Mouse (Mus musculus) kidney, embryonic 16.5 days (tissue): ENCODE measurements at regions not wholly inside any gene's neighbourhood (a gene's known extent, or its start where the extent isn't known, plus 50 kb on each side); places are given as distances from the start of the nearest gene placed in this dataset.

ENCODE experiments used
- ATAC-seq: fragments of 200-750 bp; cut with Nextera tagmentation; 2 replicates; pipeline ENCODE4 v1.8.0; 2017; ENCODE audit warnings: moderate TSS enrichment; ENCODE audit not compliant: low FRiP score, low TSS enrichment
- H3K27ac ChIP-seq: fragments of 300-500 bp; sonication (generic); 2 replicates; pipeline ENCODE4 v1.5.1; 2014; ENCODE audit warnings: low read length
- H3K27me3 ChIP-seq: fragments of 300-500 bp; sonication (generic); 2 replicates; pipeline ENCODE4 v1.6.1; 2014; ENCODE audit warnings: low read length, control low read depth, mixed read lengths; ENCODE audit not compliant: insufficient read depth
- H3K36me3 ChIP-seq: fragments of 300-500 bp; sonication (generic); 2 replicates; pipeline ENCODE4 v1.6.1; 2014; ENCODE audit warnings: low read length, control low read depth, mixed read lengths; ENCODE audit not compliant: insufficient read depth
- H3K4me1 ChIP-seq: fragments of 300-500 bp; sonication (generic); 2 replicates; pipeline ENCODE4 v1.6.1; 2014; ENCODE audit warnings: low read length, control low read depth, mixed read lengths; ENCODE audit not compliant: insufficient read depth
- H3K4me2 ChIP-seq: fragments of 300-500 bp; sonication (generic); replicated peaks from 2 replicates; pipeline ENCODE4 v1.6.1; 2014; ENCODE audit warnings: low read depth, low read length
- H3K4me3 ChIP-seq: fragments of 300-500 bp; sonication (generic); 2 replicates; pipeline ENCODE4 v1.5.1; 2014; ENCODE audit warnings: mild to moderate bottlenecking, low read length
- H3K9ac ChIP-seq: fragments of 300-500 bp; sonication (generic); replicated peaks from 2 replicates; pipeline ENCODE4 v1.6.1; 2014; ENCODE audit warnings: low read length
- H3K9me3 ChIP-seq: fragments of 300-500 bp; sonication (generic); 2 replicates; pipeline ENCODE4 v1.6.1; 2016; ENCODE audit warnings: low read length, control low read depth
- WGBS: fragments of 180-500 bp; shearing (Covaris S2); extraction: QIAGEN DNeasy Blood & Tissue Kit; methylation state at CpG from one replicate; pipeline ENCODE4 v1.1.7; 2014; 5-methylcytosine and 5-hydroxymethylcytosine counted together

GRCm38 (mm10) chr19:54948359-54949127, 178.5 kb downstream of the Gpam start:
- no peak overlapping the region for H3K9ac ChIP-seq
- no peaks in the 10 kb centered on the region for H3K36me3 ChIP-seq
- no peaks in the 10 kb centered on the region for H3K4me1 ChIP-seq
- no peak overlapping the region for H3K4me3 ChIP-seq
- WGBS = 64% methylated on average over 7 of the region's 7 CpGs
- no peaks in the 10 kb centered on the region for H3K9me3 ChIP-seq
- no peaks in the 10 kb centered on the region for H3K27me3 ChIP-seq
- H3K27ac ChIP-seq = no peak overlapping the region
- no peak overlapping the region for H3K4me2 ChIP-seq
- ATAC-seq = no peak

GRCm38 (mm10) chr19:54947583-54947982, 179.5 kb downstream of the Gpam start:
- H3K27me3 ChIP-seq = no peaks in the 10 kb centered on the region
- no peaks in the 10 kb centered on the region for H3K36me3 ChIP-seq
- no peak overlapping the region for H3K4me2 ChIP-seq
- H3K9ac ChIP-seq = no peak overlapping the region
- no peak overlapping the region for H3K27ac ChIP-seq
- WGBS = 96% methylated on average over 3 of the region's 3 CpGs
- no peaks in the 10 kb centered on the region for H3K4me1 ChIP-seq
- no peak for ATAC-seq
- no peaks in the 10 kb centered on the region for H3K9me3 ChIP-seq
- no peak overlapping the region for H3K4me3 ChIP-seq

- H3K9me3 ChIP-seq = no peaks in the 10 kb centered on the region
- H3K27me3 ChIP-seq = no peaks in the 10 kb centered on the region
- no peak overlapping the region for H3K9ac ChIP-seq
- no peaks in the 10 kb centered on the region for H3K36me3 ChIP-seq
- H3K4me1 ChIP-seq = no peaks in the 10 kb centered on the region
- no peak overlapping the region for H3K4me2 ChIP-seq
- H3K4me3 ChIP-seq = no peak overlapping the region
- H3K27ac ChIP-seq = no peak overlapping the region
- WGBS = 60% methylated on average over 5 of the region's 5 CpGs
- no peak for ATAC-seq
Observed at GRCm38 (mm10) chr19:54932579-54932978, 194.5 kb downstream of the Gpam start.

GRCm38 (mm10) chr19:54925888-54926287, 201.2 kb downstream of the Gpam start:
- 82% methylated on average over 4 of the region's 4 CpGs for WGBS
- H3K9ac ChIP-seq = no peak overlapping the region
- no peak overlapping the region for H3K4me3 ChIP-seq
- no peak overlapping the region for H3K27ac ChIP-seq
- no peaks in the 10 kb centered on the region for H3K4me1 ChIP-seq
- no peak overlapping the region for H3K4me2 ChIP-seq
- ATAC-seq = no peak
- no peaks in the 10 kb centered on the region for H3K9me3 ChIP-seq
- H3K36me3 ChIP-seq = no peaks in the 10 kb centered on the region
- no peaks in the 10 kb centered on the region for H3K27me3 ChIP-seq

DNA sequence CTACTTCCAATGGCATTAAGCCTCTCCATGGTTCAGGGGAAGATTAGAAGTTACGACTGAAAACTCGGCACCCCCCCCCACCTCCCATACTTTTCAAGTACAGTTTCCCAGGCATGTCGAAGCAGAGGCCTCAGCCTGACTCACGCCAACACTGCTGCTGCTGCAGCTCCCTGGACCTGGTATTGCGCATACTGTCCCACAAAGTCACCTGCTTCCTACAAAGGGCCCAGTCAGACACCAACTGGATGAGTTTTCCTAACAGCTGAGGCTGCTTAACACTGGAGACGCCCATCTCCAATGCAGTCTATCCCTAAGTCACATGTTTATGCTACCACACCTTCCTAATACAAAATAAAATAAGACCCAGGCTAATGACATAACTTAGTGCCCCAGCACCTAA, 207.4 kb downstream of the Gpam start:
- WGBS = 84% methylated on average over 6 of the region's 6 CpGs
- H3K4me2 ChIP-seq = no peak overlapping the region

DNA sequence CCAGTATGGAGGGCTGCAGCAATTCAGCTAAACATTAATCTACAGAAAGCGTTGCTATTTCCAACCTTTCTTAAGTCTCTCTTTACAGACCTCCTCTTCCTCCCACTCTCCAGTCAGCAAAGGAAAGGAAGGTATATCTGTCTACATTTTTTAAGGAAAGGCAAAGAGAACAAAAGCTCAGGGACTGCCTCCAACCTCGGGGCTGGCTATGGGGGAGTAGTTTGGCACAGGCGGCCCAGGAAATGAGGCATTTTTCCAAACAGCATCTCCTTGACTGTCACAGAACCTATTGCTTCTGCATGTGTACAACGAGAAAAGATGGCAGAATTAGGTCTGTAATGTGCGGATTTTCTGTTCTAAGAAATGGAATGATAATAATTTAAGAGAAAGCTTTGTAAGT, 233.4 kb downstream of the Gpam start:
- 71% methylated on average over 5 of the region's 5 CpGs for WGBS
- no peak for ATAC-seq
- no peaks in the 10 kb centered on the region for H3K4me1 ChIP-seq

More for the DNA sequence above, 207.4 kb downstream of the Gpam start:
- H3K36me3 ChIP-seq = no peaks in the 10 kb centered on the region
- no peak overlapping the region for H3K4me3 ChIP-seq
- no peak for ATAC-seq
- no peak overlapping the region for H3K27ac ChIP-seq
- H3K9me3 ChIP-seq = no peaks in the 10 kb centered on the region
- no peaks in the 10 kb centered on the region for H3K27me3 ChIP-seq
- no peaks in the 10 kb centered on the region for H3K4me1 ChIP-seq
- H3K9ac ChIP-seq = no peak overlapping the region

GRCm38 (mm10) chr19:54867078-54867477, 260.0 kb downstream of the Gpam start:
- 87% methylated on average over 4 of the region's 4 CpGs for WGBS

More for the DNA sequence above, 233.4 kb downstream of the Gpam start:
- Histone ChIP-seq H3K27ac (no peak overlapping the region), H3K9ac (no peak overlapping the region), H3K4me3 (no peak overlapping the region), H3K36me3 (no peaks in the 10 kb centered on the region), H3K4me2 (no peak overlapping the region), H3K27me3 (no peaks in the 10 kb centered on the region), H3K9me3 (no peaks in the 10 kb centered on the region)

GRCm38 (mm10) chr19:54855190-54855589, 271.8 kb downstream of the Gpam start:
- Histone ChIP-seq H3K9me3 (no peaks in the 10 kb centered on the region), H3K9ac (no peak overlapping the region), H3K36me3 (no peaks in the 10 kb centered on the region), H3K4me2 (no peak overlapping the region), H3K27me3 (no peaks in the 10 kb centered on the region), H3K27ac (no peak overlapping the region), H3K4me3 (no peak overlapping the region), H3K4me1 (no peaks in the 10 kb centered on the region)
- WGBS = 91% methylated on average over 2 of the region's 2 CpGs
- ATAC-seq = no peak

More at GRCm38 (mm10) chr19:54867078-54867477, 260.0 kb downstream of the Gpam start:
- H3K9ac ChIP-seq = no peak overlapping the region
- H3K4me2 ChIP-seq = no peak overlapping the region
- no peaks in the 10 kb centered on the region for H3K4me1 ChIP-seq
- no peak for ATAC-seq
- no peaks in the 10 kb centered on the region for H3K36me3 ChIP-seq
- no peaks in the 10 kb centered on the region for H3K9me3 ChIP-seq
- no peak overlapping the region for H3K4me3 ChIP-seq
- H3K27ac ChIP-seq = no peak overlapping the region
- no peaks in the 10 kb centered on the region for H3K27me3 ChIP-seq

DNA sequence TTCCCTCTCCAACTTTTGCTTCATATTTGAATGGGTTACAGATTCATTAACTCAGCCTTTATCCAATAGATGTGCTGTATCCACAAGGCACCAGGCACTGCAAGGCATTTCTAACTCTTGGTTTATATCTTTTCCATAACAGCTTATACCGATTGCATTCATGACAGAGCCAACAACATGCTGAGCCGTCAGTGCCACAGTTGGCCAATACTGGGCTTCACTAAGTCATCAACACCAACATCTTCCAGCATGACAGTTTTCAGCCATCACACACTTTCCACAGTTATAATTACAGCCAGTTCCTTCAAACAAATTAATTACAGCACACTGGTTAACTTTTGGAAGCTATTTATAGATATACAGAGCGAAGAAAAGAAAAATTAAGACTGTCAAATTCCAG, 288.8 kb downstream of the Gpam start:
- H3K36me3 ChIP-seq = no peaks in the 10 kb centered on the region
- no peaks in the 10 kb centered on the region for H3K4me1 ChIP-seq
- H3K9me3 ChIP-seq = no peaks in the 10 kb centered on the region
- no peak overlapping the region for H3K4me2 ChIP-seq
- no peak overlapping the region for H3K27ac ChIP-seq
- no peaks in the 10 kb centered on the region for H3K27me3 ChIP-seq
- no peak overlapping the region for H3K9ac ChIP-seq
- no peak overlapping the region for H3K4me3 ChIP-seq
- no peak for ATAC-seq
- 87% methylated on average over 3 of the region's 3 CpGs for WGBS

GRCm38 (mm10) chr19:54836451-54836850, 290.6 kb downstream of the Gpam start:
- Histone ChIP-seq H3K4me1 (no peaks in the 10 kb centered on the region), H3K9me3 (no peaks in the 10 kb centered on the region), H3K27me3 (no peaks in the 10 kb centered on the region), H3K4me3 (no peak overlapping the region), H3K4me2 (no peak overlapping the region), H3K27ac (no peak overlapping the region), H3K36me3 (no peaks in the 10 kb centered on the region), H3K9ac (no peak overlapping the region)
- no peak for ATAC-seq
- WGBS = 95% methylated on average over 2 of the region's 2 CpGs
